Mouse (Mus musculus) E14TG2a.4 (cell line): ENCODE measurements at regions not wholly inside any gene's neighbourhood (a gene's known extent, or its start where the extent isn't known, plus 50 kb on each side); places are given as distances from the start of the nearest gene placed in this dataset.

ENCODE experiments used
- H3K27me3 ChIP-seq: 2 replicates; pipeline ENCODE4 v1.6.1; 2014; ENCODE audit warnings: low read length, control low read depth; ENCODE audit not compliant: insufficient read depth
- H3K36me3 ChIP-seq: 2 replicates; pipeline ENCODE4 v1.6.1; 2014; ENCODE audit warnings: low read length, control low read depth; ENCODE audit not compliant: insufficient read depth
- H3K4me1 ChIP-seq: replicated peaks from 2 replicates; pipeline ENCODE4 v1.6.1; 2014; ENCODE audit warnings: low read depth, low read length, control low read depth
- H3K4me3 ChIP-seq: replicated peaks from 2 replicates; pipeline ENCODE4 v1.5.1; 2014; ENCODE audit warnings: mild to moderate bottlenecking, low read length
- H3K9me3 ChIP-seq: 2 replicates; pipeline ENCODE4 v1.6.1; 2014; ENCODE audit warnings: low read length, control low read depth
- CTCF ChIP-seq: conservative IDR thresholded peaks from 2 replicates; pipeline ENCODE4 v1.5.1; 2014; ENCODE audit warnings: low read length
- NANOG ChIP-seq: IDR thresholded peaks from 2 replicates; pipeline ENCODE4 v1.6.1; 2014; ENCODE audit warnings: borderline replicate concordance, low read length, mixed read lengths
- POU5F1 ChIP-seq: IDR thresholded peaks from 2 replicates; pipeline ENCODE4 v1.6.1; 2014; ENCODE audit warnings: low read length, borderline replicate concordance

DNA sequence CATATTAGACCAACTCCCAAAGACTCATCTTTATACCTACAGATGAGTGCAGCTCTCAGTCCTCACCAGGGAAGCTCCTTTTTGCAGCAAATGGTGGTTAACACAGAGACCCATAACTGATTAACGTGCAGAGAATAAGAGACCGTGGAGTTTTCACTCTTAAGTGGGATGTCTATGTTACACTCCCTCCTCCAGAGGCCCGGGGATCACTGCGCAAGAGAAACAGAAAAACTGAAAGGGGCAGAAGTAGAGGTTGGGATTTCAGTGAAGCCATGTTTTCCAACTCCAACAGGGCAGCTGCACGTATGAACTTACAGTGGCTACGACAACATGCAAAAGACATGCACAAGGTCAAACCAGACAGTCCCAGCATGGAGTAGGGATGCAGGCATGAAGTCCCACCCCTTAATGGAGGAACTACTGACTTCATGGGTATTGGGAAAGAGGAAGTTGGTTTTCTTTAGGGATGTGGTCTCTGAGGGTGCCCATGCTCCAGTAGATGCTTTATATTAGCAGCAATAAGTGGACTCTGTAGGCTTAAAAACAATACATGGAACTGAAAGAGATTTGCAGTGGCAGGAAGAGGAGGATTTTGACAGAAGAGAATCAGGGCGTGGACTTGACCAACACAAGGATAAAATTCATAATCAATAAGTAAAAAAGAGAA lies 80.8 kb upstream of the Rai14 start:
- Histone ChIP-seq H3K27me3 (no peaks in the 10 kb centered on the region), H3K4me1 (no peaks in the 10 kb centered on the region), H3K36me3 (no peaks in the 10 kb centered on the region), H3K4me3 (no peak overlapping the region), H3K9me3 (peaks cover 59% of the 10 kb centered on the region)
- TF ChIP-seq CTCF (no peak), NANOG (no peak), POU5F1 (no peak)

GRCm38 (mm10) chr15:10799656-10800055 lies 85.2 kb upstream of the Rai14 start:
- H3K27me3 ChIP-seq, result no peaks in the 10 kb centered on the region
- TF ChIP-seq CTCF (no peak), NANOG (no peak), POU5F1 (no peak)
- peaks cover 21% of the 10 kb centered on the region for H3K9me3 ChIP-seq
- no peak overlapping the region for H3K4me3 ChIP-seq
- no peaks in the 10 kb centered on the region for H3K36me3 ChIP-seq
- no peaks in the 10 kb centered on the region for H3K4me1 ChIP-seq

DNA sequence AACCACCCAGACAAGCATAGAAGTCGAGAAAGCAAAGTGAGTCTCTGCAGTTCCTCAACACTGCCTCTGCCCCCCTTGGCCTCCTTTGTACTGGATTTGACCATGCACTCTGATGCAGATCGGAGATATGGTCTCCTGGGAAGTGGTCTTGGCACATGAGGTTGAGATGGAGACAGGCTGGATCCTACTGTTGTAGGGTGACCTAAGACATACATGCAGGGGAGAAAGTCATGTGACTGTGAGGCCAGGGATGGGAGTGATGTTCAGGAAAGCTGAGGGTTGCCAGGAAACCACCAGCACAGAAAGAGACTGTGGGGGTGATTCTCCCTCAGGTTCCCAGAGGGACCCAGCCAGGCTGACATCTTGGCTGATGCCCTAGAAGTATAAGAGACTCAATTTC lies 99.8 kb upstream of the Rai14 start:
- Histone ChIP-seq H3K36me3 (no peaks in the 10 kb centered on the region), H3K27me3 (no peaks in the 10 kb centered on the region), H3K9me3 (peaks cover 13% of the 10 kb centered on the region), H3K4me3 (no peak overlapping the region), H3K4me1 (peaks cover 21% of the 10 kb centered on the region)
- TF ChIP-seq POU5F1, result no peak
- no peak for TF ChIP-seq CTCF
- TF ChIP-seq NANOG, result no peak

DNA sequence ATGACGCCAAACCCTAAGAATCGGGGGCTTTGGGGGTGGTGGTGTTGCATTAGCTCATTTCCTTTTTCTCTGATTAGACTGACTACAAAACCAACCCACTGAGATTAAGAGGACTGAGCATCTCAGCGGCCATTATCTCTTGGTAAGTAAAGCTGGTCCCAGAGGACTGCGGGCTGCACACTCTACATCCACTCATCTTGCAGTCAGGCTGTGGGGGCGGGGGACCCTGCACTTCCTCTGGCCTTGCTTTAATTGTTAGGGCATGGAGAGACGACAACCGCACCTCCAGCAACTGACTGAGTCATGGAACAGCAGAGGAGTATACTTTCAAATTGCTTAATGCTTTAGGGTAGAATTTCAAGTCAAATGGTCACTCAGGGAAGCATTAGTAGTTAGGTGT lies 100.3 kb upstream of the Rai14 start:
- Histone ChIP-seq H3K9me3 (peaks cover 13% of the 10 kb centered on the region), H3K27me3 (no peaks in the 10 kb centered on the region), H3K36me3 (no peaks in the 10 kb centered on the region), H3K4me1 (peaks cover 21% of the 10 kb centered on the region), H3K4me3 (no peak overlapping the region)
- TF ChIP-seq POU5F1 (no peak), NANOG (no peak), CTCF (no peak)

- no peak overlapping the region for H3K4me3 ChIP-seq
- H3K9me3 ChIP-seq, result peaks cover 13% of the 10 kb centered on the region
- H3K36me3 ChIP-seq, result no peaks in the 10 kb centered on the region
- TF ChIP-seq CTCF (no peak), NANOG (no peak), POU5F1 (no peak)
- peaks cover 21% of the 10 kb centered on the region for H3K4me1 ChIP-seq
- no peaks in the 10 kb centered on the region for H3K27me3 ChIP-seq
These were observed 101.8 kb upstream of the Rai14 start for GRCm38 (mm10) chr15:10816213-10816621.

DNA sequence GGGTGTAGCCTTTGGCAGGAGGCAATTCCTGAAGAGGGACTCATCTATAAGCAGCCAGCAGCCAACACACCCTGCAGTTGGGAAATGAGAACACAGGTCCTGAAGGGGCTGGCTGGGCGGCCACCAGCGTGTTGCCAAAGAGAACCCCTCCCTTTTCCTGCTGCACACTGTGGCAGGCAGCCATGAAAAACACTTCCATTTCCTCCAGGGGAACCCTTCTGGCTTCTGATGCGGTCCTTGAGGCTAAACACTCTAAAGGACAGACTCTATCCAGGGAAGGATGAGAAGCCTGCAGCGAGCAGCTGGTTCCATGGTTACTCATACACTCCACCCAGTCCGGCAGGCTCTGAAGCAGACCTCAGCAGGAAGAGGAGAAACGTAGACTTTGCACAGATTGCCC lies 103.8 kb upstream of the Rai14 start:
- peaks cover 31% of the 10 kb centered on the region for H3K4me1 ChIP-seq
- H3K9me3 ChIP-seq, result peaks cover 8% of the 10 kb centered on the region
- no peaks in the 10 kb centered on the region for H3K27me3 ChIP-seq
- TF ChIP-seq POU5F1, result no peak
- TF ChIP-seq CTCF, result no peak
- TF ChIP-seq NANOG, result no peak
- no peaks in the 10 kb centered on the region for H3K36me3 ChIP-seq
- peak overlapping the region; percentile 23; the same call in 1 of the 2 replicates for H3K4me3 ChIP-seq

GRCm38 (mm10) chr15:10818706-10819105 lies 104.3 kb upstream of the Rai14 start:
- Histone ChIP-seq H3K36me3 (no peaks in the 10 kb centered on the region), H3K4me1 (peaks cover 36% of the 10 kb centered on the region)
- no peak for TF ChIP-seq NANOG
- TF ChIP-seq CTCF, result no peak
- TF ChIP-seq POU5F1, result no peak

DNA sequence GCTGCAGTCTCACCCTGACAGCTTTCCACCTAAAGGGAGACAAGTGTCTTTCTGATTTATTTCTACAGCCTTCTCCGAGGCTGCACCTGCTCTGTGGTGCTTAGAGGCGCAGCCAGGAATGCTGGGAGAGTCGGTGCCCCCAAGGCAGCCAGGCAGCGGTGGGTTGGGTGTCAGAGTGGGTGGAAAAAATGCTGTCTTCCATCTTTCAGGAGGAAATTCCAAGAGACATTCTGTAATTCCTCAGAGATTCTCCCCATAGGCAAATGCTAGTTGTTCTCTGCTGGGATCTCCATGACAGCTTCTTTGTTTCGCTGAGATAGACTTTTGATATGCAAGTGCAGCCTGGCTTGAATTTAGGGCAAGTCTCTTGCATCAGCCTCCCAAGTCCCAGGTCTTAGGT lies 109.5 kb upstream of the Rai14 start:
- peak; percentile 71; the same call in 1 of the 2 replicates for TF ChIP-seq POU5F1
- TF ChIP-seq CTCF, result no peak
- TF ChIP-seq NANOG, result peak; percentile 42; the same call in 1 of the 2 replicates
- Histone ChIP-seq H3K27me3 (no peaks in the 10 kb centered on the region), H3K4me3 (peak overlapping the region; percentile 62), H3K36me3 (no peaks in the 10 kb centered on the region), H3K4me1 (peaks cover 31% of the 10 kb centered on the region), H3K9me3 (0 out of 2 replicates have a peak, but pooled peaks cover 2% of the 10 kb centered on the region)

More at GRCm38 (mm10) chr15:10818706-10819105, 104.3 kb upstream of the Rai14 start:
- peaks cover 4% of the 10 kb centered on the region; the same call in 1 of the 2 replicates for H3K9me3 ChIP-seq
- peak overlapping the region; percentile 23; the same call in 1 of the 2 replicates for H3K4me3 ChIP-seq
- H3K27me3 ChIP-seq, result no peaks in the 10 kb centered on the region
